Mouse (Mus musculus) layer of hippocampus, adult 2 months (tissue): ENCODE results near the gene Ccdc194. TPM values are rescaled to one million over a fixed set of nuclear protein-coding genes. Genes with fewer than 3 reads are reported as not detected.

Source experiments
- DNase-seq, 2 experiments: peaks; one replicate each; pipeline ENCODE4 v3.0.0; 2022; ENCODE audit warnings: low spot score in 2 of 2
- H3K27ac ChIP-seq: fragments of 200-600 bp; 2 replicates; pipeline ENCODE4 v1.8.1; 2022
- H3K4me3 ChIP-seq: fragments of 200-600 bp; 2 replicates; pipeline ENCODE4 v1.8.1; 2022; ENCODE audit warnings: mild to moderate bottlenecking
- CTCF ChIP-seq: fragments of 200-600 bp; conservative IDR thresholded peaks from 2 replicates; pipeline ENCODE4 v1.8.1; 2022; ENCODE audit warnings: antibody characterized with exemption, mild to moderate bottlenecking, moderate library complexity
- total RNA-seq, 2 experiments: library from RNA; stranded (reverse); gene quantifications; 2 replicates each; pipeline ENCODE4 v1.2.3; 2021

Gene Ccdc194
- total RNA-seq, 2 experiments from 2014 or later: not detected

GRCm38 (mm10) chr8:71497077-71497645, 28.4 kb downstream of the Ccdc194 start:
- TF ChIP-seq CTCF: no peak
- Histone ChIP-seq H3K4me3 (no peak overlapping the region), H3K27ac (0 out of 2 replicates have a peak overlapping the region, but pooled peaks have one; percentile 70)
- no peak for DNase-seq

- TF ChIP-seq CTCF: peak; percentile 44
- peak overlapping the region; percentile 70 for H3K27ac ChIP-seq
- DNase-seq: no peak
- no peak overlapping the region for H3K4me3 ChIP-seq
These were observed 29.0 kb downstream of the Ccdc194 start for GRCm38 (mm10) chr8:71496481-71496880.

GRCm38 (mm10) chr8:71495811-71496210, 29.7 kb downstream of the Ccdc194 start:
- Histone ChIP-seq H3K4me3 (no peak overlapping the region), H3K27ac (no peak overlapping the region)
- DNase-seq: no peak
- no peak for TF ChIP-seq CTCF

DNA sequence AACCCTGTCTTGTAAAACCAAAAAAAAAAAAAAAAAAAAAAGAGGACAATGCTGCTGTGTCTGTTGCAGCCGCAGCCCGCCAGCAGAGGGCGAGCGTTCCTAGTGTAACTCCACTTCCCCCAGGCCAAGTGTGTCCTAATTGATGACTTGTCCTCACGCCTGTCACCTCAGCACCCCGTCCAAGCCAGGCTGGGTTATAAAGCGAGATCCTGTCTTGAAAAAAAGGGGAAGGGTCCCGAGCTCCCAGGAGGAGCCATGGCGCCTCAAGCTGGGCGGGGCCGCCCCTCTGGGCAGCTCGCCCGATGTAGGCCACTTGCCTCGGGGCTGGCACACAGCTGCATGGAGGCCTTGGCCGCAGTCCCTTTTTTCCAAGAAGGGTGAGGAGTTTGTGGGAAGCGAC, 30.5 kb downstream of the Ccdc194 start:
- peak overlapping the region; percentile 42 for H3K4me3 ChIP-seq
- DNase-seq: peak; percentile 70 to 78
- peak overlapping the region; percentile 16; the same call in 1 of the 2 replicates for H3K27ac ChIP-seq
- peak; percentile 87 for TF ChIP-seq CTCF

DNA sequence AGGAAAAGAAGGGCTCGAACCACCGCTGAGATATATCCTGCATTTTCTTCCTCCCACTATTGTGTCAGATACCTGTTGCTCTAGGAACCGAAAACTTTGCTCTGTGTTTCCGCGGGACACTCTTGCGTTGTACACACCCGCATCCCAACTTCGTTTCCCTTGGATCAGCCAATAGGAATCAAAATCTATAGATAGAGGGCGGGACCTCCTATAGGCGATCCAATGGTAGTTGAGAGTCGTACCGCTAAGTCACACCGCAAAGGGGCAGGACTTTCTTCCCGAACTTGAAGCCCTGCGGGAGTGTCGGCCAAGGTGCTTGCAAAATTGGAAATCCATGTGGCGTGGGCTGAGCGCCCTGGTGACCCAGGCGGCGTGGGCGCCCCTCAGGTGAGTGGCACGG, 37.1 kb downstream of the Ccdc194 start:
- TF ChIP-seq CTCF: peak; percentile 46
- peak overlapping the region; percentile 90 for H3K27ac ChIP-seq
- H3K4me3 ChIP-seq: peak overlapping the region; percentile 90
- peak; percentile 87 to 92 for DNase-seq

DNA sequence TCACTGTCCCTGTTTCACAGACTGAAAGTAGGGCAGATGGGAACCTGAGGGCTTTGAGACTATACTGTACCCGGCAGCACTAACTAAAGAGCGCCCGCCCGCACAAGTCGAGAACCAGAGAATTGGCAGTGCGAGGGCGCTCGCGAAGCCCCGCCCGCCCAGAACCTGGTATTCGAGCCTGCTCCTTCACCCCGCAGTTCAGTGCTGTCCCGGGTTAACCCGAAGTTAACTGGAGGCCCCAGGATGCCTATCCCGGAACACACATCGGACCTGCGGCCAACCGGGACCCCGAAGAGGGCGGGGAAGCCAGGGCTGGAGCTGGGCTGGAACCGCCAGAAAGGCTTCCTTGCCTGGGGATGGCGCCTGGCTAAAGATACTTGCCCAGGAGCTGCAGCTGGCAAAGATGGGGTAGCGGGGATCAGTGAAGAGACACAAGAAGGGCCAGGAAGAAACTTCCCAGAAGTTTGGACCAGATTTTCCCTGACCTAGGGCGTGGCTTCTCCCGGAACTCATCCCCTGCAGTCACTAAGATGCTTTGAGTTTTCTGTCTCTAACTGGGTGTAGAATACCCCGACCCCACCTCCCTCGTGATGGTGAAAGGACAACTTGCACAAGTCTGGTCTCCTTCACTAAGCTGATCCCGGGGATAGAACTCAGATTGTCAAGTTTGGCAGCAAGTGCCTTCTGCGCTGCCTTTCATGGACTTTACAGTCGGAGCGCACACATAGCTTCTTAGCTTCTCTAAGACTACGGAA, 37.6 kb downstream of the Ccdc194 start, which contains the start of gene Gtpbp3:
TSS of gene Gtpbp3 (plus strand) at position 413 of the 755 bp plus-strand sequence.
- H3K4me3 ChIP-seq: peak within 1 kb of the TSS; percentile 90
- no peak for TF ChIP-seq CTCF
- DNase-seq: peak; percentile 71 to 82
- H3K27ac ChIP-seq: peak within 1 kb of the TSS; percentile 90

DNA sequence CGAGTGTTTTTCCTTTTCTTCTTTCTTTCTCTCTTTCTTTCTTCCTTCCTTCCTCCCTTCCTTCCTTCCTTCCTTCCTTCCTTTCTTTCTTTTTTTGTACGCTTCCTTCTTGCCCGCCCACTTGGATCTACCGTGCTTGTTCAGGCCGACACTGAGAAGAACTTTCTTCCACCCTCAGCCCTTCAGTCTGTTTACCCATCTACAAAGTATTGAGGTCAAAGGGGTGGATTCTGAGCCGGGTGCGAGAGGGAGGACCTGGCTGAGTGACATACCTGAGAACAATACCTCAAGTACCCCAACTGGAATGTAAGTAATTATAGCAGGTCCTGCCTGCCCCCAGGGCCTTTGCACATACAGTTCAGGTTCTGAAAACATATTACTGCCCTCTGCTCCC, 39.4 kb downstream of the Ccdc194 start:
- DNase-seq: no peak
- no peak for TF ChIP-seq CTCF
- peak overlapping the region; percentile 96 for H3K27ac ChIP-seq
- peak overlapping the region; percentile 97 for H3K4me3 ChIP-seq

DNA sequence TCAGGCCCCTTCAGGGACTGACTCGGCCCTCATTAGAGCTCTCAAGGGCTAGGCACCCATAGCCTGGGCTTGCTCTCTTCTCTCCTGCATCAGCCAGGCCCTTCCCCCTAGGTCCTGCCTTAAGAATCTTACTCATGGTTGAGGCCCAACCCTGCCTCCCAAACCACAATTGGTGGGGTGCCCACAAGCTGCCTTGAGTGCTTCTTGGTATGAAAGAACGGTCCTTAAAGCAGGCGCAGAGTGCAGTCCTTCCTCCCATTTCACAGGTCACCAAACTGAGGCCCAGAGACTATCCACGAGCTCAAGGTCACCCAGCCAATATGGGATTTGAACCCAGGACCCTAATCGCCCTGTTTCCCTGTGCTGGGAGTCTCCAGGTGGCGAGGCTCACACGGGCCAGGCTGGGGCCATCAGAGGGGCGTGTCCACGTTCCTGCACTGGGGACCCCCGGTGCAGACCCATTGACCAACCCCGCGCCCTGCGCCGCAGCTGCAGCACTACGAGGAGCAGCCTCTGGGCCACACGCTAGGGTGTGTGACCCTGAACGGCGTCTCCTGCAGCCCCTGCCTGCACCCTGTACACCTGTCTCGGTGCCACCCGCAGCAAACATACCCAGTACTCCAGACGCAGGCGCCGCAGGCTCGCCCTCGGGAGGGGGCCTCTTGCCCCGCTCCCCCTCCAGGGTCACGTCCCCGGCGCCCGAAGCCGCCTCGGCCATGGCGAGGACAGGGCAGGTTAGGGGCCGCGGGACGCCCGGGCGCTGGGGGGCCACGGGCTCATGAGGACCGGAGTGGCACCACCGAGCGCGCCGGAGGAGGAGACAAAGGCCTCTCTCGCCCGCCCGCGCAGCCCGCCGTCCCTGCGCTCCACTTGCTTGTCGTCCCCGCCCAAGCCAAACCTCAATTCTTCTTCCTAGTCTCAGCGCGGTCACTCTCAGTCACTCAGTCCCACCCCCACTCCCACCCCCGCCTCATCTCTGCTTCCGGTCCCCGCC, 40.1 kb downstream of the Ccdc194 start, which contains the start of gene Ano8:
TSS of gene Ano8 (minus strand) at position 822 of the 994 bp plus-strand sequence.
- H3K4me3 ChIP-seq: peak within 1 kb of the TSS; percentile 97
- TF ChIP-seq CTCF: no peak

GRCm38 (mm10) chr8:71484736-71485135, 40.8 kb downstream of the Ccdc194 start:
- TF ChIP-seq CTCF: no peak
- peak overlapping the region; percentile 96; the same call in 1 of the 2 replicates for H3K27ac ChIP-seq
- DNase-seq: no peak
- H3K4me3 ChIP-seq: peak overlapping the region; percentile 97

More for the DNA sequence above, 40.1 kb downstream of the Ccdc194 start, which contains the start of gene Ano8:
- H3K27ac ChIP-seq: peak within 1 kb of the TSS; percentile 96
- DNase-seq: peak; percentile 88 to 90

DNA sequence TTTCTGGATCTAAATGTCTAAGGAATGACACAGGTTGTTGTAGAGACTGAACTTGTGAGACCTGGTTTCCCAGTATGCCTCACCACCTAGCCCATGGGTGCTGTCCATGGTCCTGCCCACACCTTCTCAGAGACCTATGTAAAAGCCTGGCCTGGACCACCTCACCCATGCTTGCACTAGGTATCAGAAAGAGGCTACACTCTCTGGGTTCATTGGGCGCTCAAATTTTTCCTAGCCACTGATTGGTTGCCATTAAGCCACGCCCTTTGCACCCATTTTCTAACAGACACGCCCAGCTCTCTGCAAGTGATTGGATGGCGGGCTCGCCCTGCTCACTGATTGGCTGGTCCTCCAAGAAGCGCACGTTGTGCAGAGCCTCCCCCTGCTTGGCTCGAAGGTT, 41.6 kb downstream of the Ccdc194 start:
- H3K4me3 ChIP-seq: no peak overlapping the region
- no peak overlapping the region for H3K27ac ChIP-seq
- no peak for TF ChIP-seq CTCF
- DNase-seq: no peak

- H3K27ac ChIP-seq: no peak overlapping the region
- TF ChIP-seq CTCF: no peak
- DNase-seq: no peak
- no peak overlapping the region for H3K4me3 ChIP-seq
These were observed 46.6 kb downstream of the Ccdc194 start for GRCm38 (mm10) chr8:71478943-71479342.

GRCm38 (mm10) chr8:71477196-71477845, 48.2 kb downstream of the Ccdc194 start:
- Histone ChIP-seq H3K4me3 (peak overlapping the region; percentile 57), H3K27ac (peak overlapping the region; percentile 95)
- TF ChIP-seq CTCF: peak; percentile 77
- DNase-seq: no peak
